Mouse (Mus musculus) megakaryocyte, embryonic 14.5 days (primary cell): Measurements from ENCODE around the gene Wfdc16. TPM values are rescaled to one million over a fixed set of nuclear protein-coding genes. Genes with fewer than 3 reads are reported as not detected.

ENCODE experiments used
- H3K27me3 ChIP-seq: replicated peaks from 2 replicates; pipeline ENCODE3; 2012; ENCODE audit warnings: inconsistent platforms
- H3K36me3 ChIP-seq: replicated peaks from 2 replicates; pipeline ENCODE3; 2012; ENCODE audit warnings: low read length, inconsistent platforms, mixed read lengths
- H3K4me1 ChIP-seq: 2 replicates; pipeline ENCODE4 v1.6.1; 2012; ENCODE audit warnings: inconsistent platforms
- H3K4me3 ChIP-seq: replicated peaks from 2 replicates; pipeline ENCODE3; 2012; ENCODE audit warnings: moderate library complexity, mild to moderate bottlenecking, inconsistent platforms
- H3K9me3 ChIP-seq: 2 replicates; pipeline ENCODE4 v1.6.1; 2012; ENCODE audit warnings: inconsistent platforms
- FLI1 ChIP-seq: IDR thresholded peaks from 2 replicates; pipeline ENCODE4 v1.6.1; 2012; ENCODE audit warnings: low read length, inconsistent platforms, mixed read lengths
- GATA1 ChIP-seq: IDR thresholded peaks from 3 replicates; pipeline ENCODE4 v1.6.1; 2012; ENCODE audit warnings: mixed read lengths, low read length, inconsistent platforms, borderline replicate concordance
- polyA plus RNA-seq: library from polyadenylated mRNA; stranded (reverse); fragments of >175 nt; gene quantifications from 2 replicates; pipeline ENCODE4 v1.2.3, GENCODE M21; 2012; ENCODE audit warnings: low replicate concordance; ENCODE audit not compliant: insufficient read depth

Gene Wfdc16
- polyA plus RNA-seq = not detected in 2 replicates

- peaks cover 16% of the 10 kb centered on the region for H3K9me3 ChIP-seq
- no peak for TF ChIP-seq GATA1
- no peak for TF ChIP-seq FLI1
- H3K27me3 ChIP-seq = peaks cover 6% of the 10 kb centered on the region
- H3K4me1 ChIP-seq = 0 out of 2 replicates have a peak, but pooled peaks cover 2% of the 10 kb centered on the region
- H3K36me3 ChIP-seq = no peaks in the 10 kb centered on the region
- peak within 1 kb of the TSS; percentile 59 for H3K4me3 ChIP-seq
These were observed at the start of gene Wfdc16 for GRCm38 (mm10) chr2:164638696-164639095. Gene Wfdc16 (minus strand): TSS chr2:164638796.

GRCm38 (mm10) chr2:164684807-164685206 lies 46.2 kb upstream of the Wfdc16 start, which contains the start of gene Wfdc13:
Gene Wfdc13 (plus strand): TSS chr2:164685107.
- no peak for TF ChIP-seq GATA1
- no peak for TF ChIP-seq FLI1
- Histone ChIP-seq H3K27me3 (peaks cover 14% of the 10 kb centered on the region), H3K4me1 (peaks cover 3% of the 10 kb centered on the region), H3K4me3 (no peak within 1 kb of the TSS), H3K9me3 (no peaks in the 10 kb centered on the region), H3K36me3 (no peaks in the 10 kb centered on the region)

- Histone ChIP-seq H3K9me3 (peaks cover 7% of the 10 kb centered on the region), H3K4me3 (no peak overlapping the region), H3K27me3 (peaks cover 6% of the 10 kb centered on the region), H3K4me1 (peaks cover 14% of the 10 kb centered on the region), H3K36me3 (no peaks in the 10 kb centered on the region)
- no peak for TF ChIP-seq FLI1
These were observed 41.3 kb upstream of the Wfdc16 start for GRCm38 (mm10) chr2:164679906-164680305.

GRCm38 (mm10) chr2:164678848-164679625 lies 40.4 kb upstream of the Wfdc16 start:
- peaks cover 14% of the 10 kb centered on the region for H3K4me1 ChIP-seq
- H3K4me3 ChIP-seq = peak overlapping the region; percentile 78
- H3K36me3 ChIP-seq = no peaks in the 10 kb centered on the region
- TF ChIP-seq FLI1 = no peak
- no peak for TF ChIP-seq GATA1
- peaks cover 7% of the 10 kb centered on the region for H3K9me3 ChIP-seq
- H3K27me3 ChIP-seq = peaks cover 5% of the 10 kb centered on the region

- no peak for TF ChIP-seq FLI1
- TF ChIP-seq GATA1 = no peak
- peaks cover 3% of the 10 kb centered on the region for H3K27me3 ChIP-seq
These were observed 38.5 kb upstream of the Wfdc16 start for GRCm38 (mm10) chr2:164676916-164677685.

GRCm38 (mm10) chr2:164676103-164676502 lies 37.5 kb upstream of the Wfdc16 start:
- H3K4me3 ChIP-seq = no peak overlapping the region
- H3K9me3 ChIP-seq = peaks cover 11% of the 10 kb centered on the region
- no peaks in the 10 kb centered on the region for H3K36me3 ChIP-seq
- peaks cover 3% of the 10 kb centered on the region for H3K27me3 ChIP-seq
- peaks cover 14% of the 10 kb centered on the region for H3K4me1 ChIP-seq
- TF ChIP-seq FLI1 (no peak), GATA1 (no peak)

More at GRCm38 (mm10) chr2:164676916-164677685, 38.5 kb upstream of the Wfdc16 start:
- Histone ChIP-seq H3K9me3 (peaks cover 11% of the 10 kb centered on the region), H3K4me1 (peaks cover 14% of the 10 kb centered on the region), H3K36me3 (no peaks in the 10 kb centered on the region), H3K4me3 (no peak overlapping the region)

GRCm38 (mm10) chr2:164673987-164674386 lies 35.4 kb upstream of the Wfdc16 start, which contains the start of gene Wfdc11:
Gene Wfdc11 (minus strand): TSS chr2:164674087.
- Histone ChIP-seq H3K9me3 (peaks cover 11% of the 10 kb centered on the region), H3K4me3 (no peak within 1 kb of the TSS), H3K4me1 (peaks cover 5% of the 10 kb centered on the region), H3K36me3 (no peaks in the 10 kb centered on the region), H3K27me3 (peaks cover 5% of the 10 kb centered on the region)
- TF ChIP-seq FLI1 (no peak), GATA1 (no peak)

- H3K27me3 ChIP-seq = peaks cover 3% of the 10 kb centered on the region
- H3K4me3 ChIP-seq = no peak overlapping the region
These were observed 32.3 kb upstream of the Wfdc16 start for GRCm38 (mm10) chr2:164670938-164671337.

GRCm38 (mm10) chr2:164670261-164670660 lies 31.7 kb upstream of the Wfdc16 start:
- Histone ChIP-seq H3K9me3 (peaks cover 21% of the 10 kb centered on the region), H3K4me3 (no peak overlapping the region), H3K4me1 (no peaks in the 10 kb centered on the region), H3K27me3 (peaks cover 2% of the 10 kb centered on the region), H3K36me3 (no peaks in the 10 kb centered on the region)
- TF ChIP-seq GATA1 (no peak), FLI1 (no peak)

More at GRCm38 (mm10) chr2:164670938-164671337, 32.3 kb upstream of the Wfdc16 start:
- H3K4me1 ChIP-seq = no peaks in the 10 kb centered on the region
- H3K36me3 ChIP-seq = no peaks in the 10 kb centered on the region
- TF ChIP-seq FLI1 = no peak
- TF ChIP-seq GATA1 = no peak
- H3K9me3 ChIP-seq = peaks cover 25% of the 10 kb centered on the region
